Mouse (Mus musculus): ENCODE results near the gene Gm20662. TPM values are rescaled to one million over a fixed set of nuclear protein-coding genes. Genes with fewer than 3 reads are reported as not detected.
A peak's percentile ranks its signal among the peaks of the same experiment; 100 is the strongest.

Gm20662 gene
- polyA plus RNA-seq, 1 experiment from 2014 or later = 0.61 TPM

- no peak for ATAC-seq (ENCODE audit: low FRiP score, low TSS enrichment)
- Histone ChIP-seq H3K4me2 (replicated peaks; ENCODE audit: low read depth, low read length) (no peak overlapping the region), H3K4me1 (ENCODE audit: control insufficient read depth, insufficient read depth, low read length) (no peaks in the 10 kb centered on the region), H3K27ac (ENCODE audit: low read depth, low read length) (no peak overlapping the region), H3K9ac (ENCODE audit: low read depth, low read length) (no peak overlapping the region), H3K4me3 (ENCODE audit: low read length) (no peak overlapping the region), H3K36me3 (ENCODE audit: control insufficient read depth, insufficient read depth, low read length) (peaks cover 67% of the 10 kb centered on the region), H3K27me3 (ENCODE audit: control insufficient read depth, insufficient read depth, low read length) (no peaks in the 10 kb centered on the region), H3K9me3 (ENCODE audit: control insufficient read depth, low read length) (no peaks in the 10 kb centered on the region)
- WGBS = 77% methylated on average over 4 of the region's 4 CpGs
Measured at GRCm38 (mm10) chr9:107960928-107961327, 35.2 kb upstream of the Gm20662 start.

GRCm38 (mm10) chr9:107961351-107961762 is 34.8 kb upstream of the Gm20662 start:
- Histone ChIP-seq H3K9me3 (ENCODE audit: control insufficient read depth, low read length) (no peaks in the 10 kb centered on the region), H3K27me3 (ENCODE audit: control insufficient read depth, insufficient read depth, low read length) (no peaks in the 10 kb centered on the region), H3K27ac (ENCODE audit: low read depth, low read length) (no peak overlapping the region), H3K9ac (ENCODE audit: low read depth, low read length) (no peak overlapping the region), H3K4me2 (replicated peaks; ENCODE audit: low read depth, low read length) (no peak overlapping the region), H3K4me3 (ENCODE audit: low read length) (no peak overlapping the region), H3K4me1 (ENCODE audit: control insufficient read depth, insufficient read depth, low read length) (no peaks in the 10 kb centered on the region), H3K36me3 (ENCODE audit: control insufficient read depth, insufficient read depth, low read length) (peaks cover 67% of the 10 kb centered on the region)
- ATAC-seq (ENCODE audit: low FRiP score, low TSS enrichment) = no peak
- WGBS = 86% methylated on average over 10 of the region's 10 CpGs

- Histone ChIP-seq H3K4me2 (replicated peaks; ENCODE audit: low read depth, low read length) (no peak overlapping the region), H3K9me3 (ENCODE audit: control insufficient read depth, low read length) (no peaks in the 10 kb centered on the region), H3K4me3 (ENCODE audit: low read length) (no peak overlapping the region), H3K27ac (ENCODE audit: low read depth, low read length) (no peak overlapping the region), H3K36me3 (ENCODE audit: control insufficient read depth, insufficient read depth, low read length) (peaks cover 63% of the 10 kb centered on the region), H3K4me1 (ENCODE audit: control insufficient read depth, insufficient read depth, low read length) (no peaks in the 10 kb centered on the region), H3K27me3 (ENCODE audit: control insufficient read depth, insufficient read depth, low read length) (no peaks in the 10 kb centered on the region), H3K9ac (ENCODE audit: low read depth, low read length) (no peak overlapping the region)
- ATAC-seq (ENCODE audit: low FRiP score, low TSS enrichment) = no peak
- 59% methylated on average over 5 of the region's 5 CpGs for WGBS
Measured at GRCm38 (mm10) chr9:107961881-107962280, 34.3 kb upstream of the Gm20662 start.

DNA sequence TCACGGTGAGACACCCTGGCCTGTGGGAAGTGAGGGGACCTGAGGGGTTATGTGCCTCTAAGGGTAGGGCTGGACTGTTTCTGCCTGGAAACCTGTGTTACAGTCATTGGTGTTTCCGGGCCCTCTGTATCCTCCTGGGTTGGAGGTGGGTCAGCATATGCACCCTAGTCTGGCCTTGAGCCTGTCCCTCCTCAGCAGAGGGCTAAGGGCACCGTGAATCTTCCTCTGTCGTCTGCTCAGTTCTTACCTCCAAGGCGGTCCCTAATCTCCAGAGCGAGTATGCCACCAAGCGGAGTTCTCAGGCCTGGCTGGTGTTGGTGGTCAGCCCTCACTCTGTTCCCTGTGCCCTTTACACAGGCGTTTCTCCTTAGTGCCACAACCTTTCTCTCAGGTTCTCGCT is 33.2 kb upstream of the Gm20662 start:
- Histone ChIP-seq H3K9ac (ENCODE audit: low read depth, low read length) (no peak overlapping the region), H3K27ac (ENCODE audit: low read depth, low read length) (no peak overlapping the region), H3K4me3 (ENCODE audit: low read length) (no peak overlapping the region), H3K27me3 (ENCODE audit: control insufficient read depth, insufficient read depth, low read length) (no peaks in the 10 kb centered on the region), H3K4me2 (replicated peaks; ENCODE audit: low read depth, low read length) (no peak overlapping the region), H3K9me3 (ENCODE audit: control insufficient read depth, low read length) (no peaks in the 10 kb centered on the region), H3K36me3 (ENCODE audit: control insufficient read depth, insufficient read depth, low read length) (peaks cover 54% of the 10 kb centered on the region), H3K4me1 (ENCODE audit: control insufficient read depth, insufficient read depth, low read length) (no peaks in the 10 kb centered on the region)
- ATAC-seq (ENCODE audit: low FRiP score, low TSS enrichment) = no peak
- WGBS = 91% methylated on average over 9 of the region's 9 CpGs

DNA sequence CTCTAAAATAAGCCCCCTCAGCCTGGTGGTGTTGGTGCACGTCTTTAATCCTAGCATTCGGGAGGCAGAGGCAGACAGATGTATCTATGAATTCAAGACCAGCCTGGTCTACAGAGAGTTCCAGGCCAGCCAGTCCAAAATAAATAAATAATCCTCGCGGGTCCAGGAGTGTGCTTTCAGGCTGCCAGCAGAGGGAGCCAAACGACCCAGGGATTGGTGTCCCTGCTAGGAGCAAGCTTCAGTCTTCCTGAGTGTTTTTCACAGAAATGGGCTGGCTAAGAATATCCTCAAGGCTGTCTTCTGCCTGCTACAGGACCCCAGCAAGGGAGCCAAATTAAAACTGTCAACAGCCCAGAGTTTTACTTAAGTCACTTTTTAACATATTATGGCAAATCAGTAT is 32.4 kb upstream of the Gm20662 start:
- Histone ChIP-seq H3K4me1 (ENCODE audit: control insufficient read depth, insufficient read depth, low read length) (no peaks in the 10 kb centered on the region), H3K36me3 (ENCODE audit: control insufficient read depth, insufficient read depth, low read length) (peaks cover 51% of the 10 kb centered on the region)

GRCm38 (mm10) chr9:107964681-107965080 is 31.5 kb upstream of the Gm20662 start:
- Histone ChIP-seq H3K27me3 (ENCODE audit: control insufficient read depth, insufficient read depth, low read length) (no peaks in the 10 kb centered on the region), H3K4me2 (replicated peaks; ENCODE audit: low read depth, low read length) (no peak overlapping the region), H3K27ac (ENCODE audit: low read depth, low read length) (no peak overlapping the region), H3K36me3 (ENCODE audit: control insufficient read depth, insufficient read depth, low read length) (peaks cover 45% of the 10 kb centered on the region), H3K9ac (ENCODE audit: low read depth, low read length) (no peak overlapping the region), H3K9me3 (ENCODE audit: control insufficient read depth, low read length) (no peaks in the 10 kb centered on the region), H3K4me3 (ENCODE audit: low read length) (no peak overlapping the region), H3K4me1 (ENCODE audit: control insufficient read depth, insufficient read depth, low read length) (no peaks in the 10 kb centered on the region)
- no peak for ATAC-seq (ENCODE audit: low FRiP score, low TSS enrichment)
- 96% methylated on average over 9 of the region's 9 CpGs for WGBS

More for the DNA sequence above, 32.4 kb upstream of the Gm20662 start:
- Histone ChIP-seq H3K4me2 (replicated peaks; ENCODE audit: low read depth, low read length) (no peak overlapping the region), H3K27ac (ENCODE audit: low read depth, low read length) (no peak overlapping the region), H3K9me3 (ENCODE audit: control insufficient read depth, low read length) (no peaks in the 10 kb centered on the region), H3K4me3 (ENCODE audit: low read length) (no peak overlapping the region), H3K9ac (ENCODE audit: low read depth, low read length) (no peak overlapping the region), H3K27me3 (ENCODE audit: control insufficient read depth, insufficient read depth, low read length) (no peaks in the 10 kb centered on the region)
- 25% methylated on average over 5 of the region's 5 CpGs for WGBS
- ATAC-seq (ENCODE audit: low FRiP score, low TSS enrichment) = peak; percentile 72

DNA sequence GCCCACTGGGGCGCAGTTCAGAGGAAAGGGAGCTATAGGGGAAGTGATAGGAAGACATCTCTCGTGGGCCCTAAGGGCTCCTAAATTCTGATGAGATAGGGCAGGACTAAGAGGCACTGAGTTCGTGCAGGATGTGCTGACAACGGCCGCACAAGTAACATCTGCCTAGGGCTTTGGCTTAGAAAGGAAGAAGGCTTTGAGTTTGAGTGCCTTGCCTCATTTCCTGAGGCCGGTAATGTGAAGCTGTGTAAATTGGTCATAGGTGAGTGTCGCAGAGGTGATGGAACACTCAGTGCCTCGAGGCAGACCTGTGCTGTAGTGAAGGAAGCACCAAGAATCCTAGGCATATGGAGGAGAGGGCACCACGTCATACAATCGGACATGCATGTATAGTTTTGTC is 29.5 kb upstream of the Gm20662 start:
- Histone ChIP-seq H3K4me1 (ENCODE audit: control insufficient read depth, insufficient read depth, low read length) (no peaks in the 10 kb centered on the region), H3K9ac (ENCODE audit: low read depth, low read length) (no peak overlapping the region), H3K4me3 (ENCODE audit: low read length) (no peak overlapping the region), H3K27ac (ENCODE audit: low read depth, low read length) (no peak overlapping the region), H3K27me3 (ENCODE audit: control insufficient read depth, insufficient read depth, low read length) (no peaks in the 10 kb centered on the region), H3K36me3 (ENCODE audit: control insufficient read depth, insufficient read depth, low read length) (peaks cover 43% of the 10 kb centered on the region), H3K4me2 (replicated peaks; ENCODE audit: low read depth, low read length) (no peak overlapping the region), H3K9me3 (ENCODE audit: control insufficient read depth, low read length) (no peaks in the 10 kb centered on the region)
- WGBS = 83% methylated on average over 10 of the region's 10 CpGs
- no peak for ATAC-seq (ENCODE audit: low FRiP score, low TSS enrichment)

- no peaks in the 10 kb centered on the region for H3K9me3 ChIP-seq (ENCODE audit: control insufficient read depth, low read length)
- 89% methylated on average over 6 of the region's 6 CpGs for WGBS
- H3K27ac ChIP-seq (ENCODE audit: low read depth, low read length) = no peak overlapping the region
- no peaks in the 10 kb centered on the region for H3K27me3 ChIP-seq (ENCODE audit: control insufficient read depth, insufficient read depth, low read length)
- H3K4me1 ChIP-seq (ENCODE audit: control insufficient read depth, insufficient read depth, low read length) = no peaks in the 10 kb centered on the region
- no peak for ATAC-seq (ENCODE audit: low FRiP score, low TSS enrichment)
- no peak overlapping the region for H3K4me3 ChIP-seq (ENCODE audit: low read length)
- no peak overlapping the region for H3K4me2 ChIP-seq (replicated peaks; ENCODE audit: low read depth, low read length)
- no peak overlapping the region for H3K9ac ChIP-seq (ENCODE audit: low read depth, low read length)
- peaks cover 40% of the 10 kb centered on the region for H3K36me3 ChIP-seq (ENCODE audit: control insufficient read depth, insufficient read depth, low read length)
Measured at GRCm38 (mm10) chr9:107967437-107967836, 28.7 kb upstream of the Gm20662 start.

DNA sequence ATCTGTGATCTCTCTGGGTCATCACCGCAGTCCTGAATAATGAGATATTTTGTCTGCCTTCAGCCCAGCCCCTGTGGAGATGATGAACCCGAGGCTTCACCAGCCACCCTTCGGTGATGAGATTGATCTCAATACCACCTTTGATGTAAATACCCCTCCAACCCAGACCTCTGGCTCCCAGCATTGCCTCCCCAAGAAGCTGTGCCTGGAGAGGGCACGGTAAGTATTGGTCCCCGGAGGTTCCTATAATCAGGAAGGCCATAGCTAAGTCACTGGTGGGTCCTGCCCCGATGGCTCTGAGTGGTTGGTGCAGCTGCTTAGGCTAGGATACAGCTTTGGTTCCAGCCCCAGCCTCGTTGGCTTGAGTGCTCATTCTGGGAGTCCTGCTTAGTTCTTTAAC is 27.6 kb upstream of the Gm20662 start:
- Histone ChIP-seq H3K9ac (ENCODE audit: low read depth, low read length) (no peak overlapping the region), H3K9me3 (ENCODE audit: control insufficient read depth, low read length) (no peaks in the 10 kb centered on the region), H3K4me2 (replicated peaks; ENCODE audit: low read depth, low read length) (no peak overlapping the region), H3K36me3 (ENCODE audit: control insufficient read depth, insufficient read depth, low read length) (peaks cover 34% of the 10 kb centered on the region), H3K27ac (ENCODE audit: low read depth, low read length) (no peak overlapping the region), H3K27me3 (ENCODE audit: control insufficient read depth, insufficient read depth, low read length) (no peaks in the 10 kb centered on the region), H3K4me1 (ENCODE audit: control insufficient read depth, insufficient read depth, low read length) (no peaks in the 10 kb centered on the region), H3K4me3 (ENCODE audit: low read length) (no peak overlapping the region)
- WGBS = 89% methylated on average over 7 of the region's 7 CpGs
- no peak for ATAC-seq (ENCODE audit: low FRiP score, low TSS enrichment)

DNA sequence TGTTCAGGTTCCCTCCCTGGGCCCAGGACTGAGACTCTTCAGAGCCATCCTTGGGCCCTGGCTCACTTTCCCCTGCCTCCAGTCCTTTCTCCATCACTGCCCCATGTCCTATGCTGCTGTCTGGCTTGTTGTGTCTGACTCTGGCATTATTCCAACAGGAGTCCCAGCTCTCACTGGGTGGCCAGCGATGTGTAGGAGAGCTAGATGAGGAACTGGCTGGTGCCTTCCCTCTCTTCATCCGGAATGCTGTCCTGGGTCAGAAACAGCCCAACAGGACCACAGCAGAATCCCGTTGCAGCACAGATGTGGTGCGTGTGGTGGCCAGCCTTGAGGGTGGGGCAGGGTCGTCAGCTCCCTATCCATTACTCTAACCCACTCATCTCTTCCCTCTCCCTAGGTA is 25.8 kb upstream of the Gm20662 start:
- no peak overlapping the region for H3K9ac ChIP-seq (ENCODE audit: low read depth, low read length)
- H3K4me3 ChIP-seq (ENCODE audit: low read length) = no peak overlapping the region
- no peaks in the 10 kb centered on the region for H3K9me3 ChIP-seq (ENCODE audit: control insufficient read depth, low read length)
- H3K36me3 ChIP-seq (ENCODE audit: control insufficient read depth, insufficient read depth, low read length) = peaks cover 25% of the 10 kb centered on the region
- ATAC-seq (ENCODE audit: low FRiP score, low TSS enrichment) = no peak
- no peaks in the 10 kb centered on the region for H3K4me1 ChIP-seq (ENCODE audit: control insufficient read depth, insufficient read depth, low read length)
- H3K4me2 ChIP-seq (replicated peaks; ENCODE audit: low read depth, low read length) = no peak overlapping the region
- WGBS = 90% methylated on average over 5 of the region's 5 CpGs
- H3K27ac ChIP-seq (ENCODE audit: low read depth, low read length) = no peak overlapping the region
- H3K27me3 ChIP-seq (ENCODE audit: control insufficient read depth, insufficient read depth, low read length) = no peaks in the 10 kb centered on the region

Measured in kidney, embryonic 14.5 days (tissue).